Mouse (Mus musculus) cerebellum, adult 11 months (tissue): Measurements from ENCODE around the gene A930033H14Rik.

Source experiments
- DNase-seq: peaks from one replicate; pipeline ENCODE4 v3.0.0; 2022

A930033H14Rik gene

GRCm38 (mm10) chr10:69212542-69213440 is at the start of gene A930033H14Rik:
Gene A930033H14Rik, minus strand, starts transcription at chr10:69213098.
- peak; percentile 38 for DNase-seq

DNA sequence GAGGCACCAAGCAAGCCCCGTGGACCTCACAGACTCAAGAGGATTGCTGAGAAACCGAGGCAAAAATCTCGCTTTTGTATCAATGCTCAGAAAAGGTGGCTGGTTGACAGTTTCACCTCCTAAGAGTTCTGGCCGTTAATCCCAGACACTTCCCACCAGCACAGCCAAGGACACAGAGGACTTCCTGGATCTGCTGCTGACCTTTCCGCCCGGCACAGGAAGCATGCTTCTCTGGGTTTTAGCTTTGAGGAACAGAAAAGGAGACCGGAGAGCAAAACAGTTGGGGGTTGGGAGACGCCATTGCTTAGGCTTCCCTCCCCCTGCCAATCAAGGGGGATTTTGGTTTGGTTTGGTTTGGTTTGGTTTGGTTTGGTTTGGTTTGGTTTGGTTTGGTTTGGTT is 47.0 kb upstream of the A930033H14Rik start:
- DNase-seq, result no peak

GRCm38 (mm10) chr10:69259161-69259560 is 46.3 kb upstream of the A930033H14Rik start:
- DNase-seq, result no peak

DNA sequence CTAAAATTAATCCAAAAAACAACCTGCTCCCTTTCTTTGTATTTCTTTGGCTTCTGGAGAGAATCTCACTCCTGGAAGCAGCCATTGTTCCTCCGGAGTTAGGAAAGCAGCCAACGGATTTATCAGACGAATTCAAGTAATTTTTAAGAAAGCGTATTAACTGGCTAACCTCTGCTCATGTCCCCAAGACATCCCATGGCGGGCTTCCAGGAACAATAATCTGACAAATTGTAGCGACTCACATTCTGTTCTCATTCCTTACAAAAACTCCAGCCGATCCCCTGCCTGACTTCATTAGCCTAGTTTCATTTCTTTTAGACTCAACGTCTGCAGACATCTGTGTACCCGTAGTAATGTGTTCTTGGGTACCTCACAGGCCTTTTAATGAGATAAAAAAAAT is 45.7 kb upstream of the A930033H14Rik start:
- DNase-seq, result no peak

GRCm38 (mm10) chr10:69257592-69258133 is 44.8 kb upstream of the A930033H14Rik start:
- no peak for DNase-seq

DNA sequence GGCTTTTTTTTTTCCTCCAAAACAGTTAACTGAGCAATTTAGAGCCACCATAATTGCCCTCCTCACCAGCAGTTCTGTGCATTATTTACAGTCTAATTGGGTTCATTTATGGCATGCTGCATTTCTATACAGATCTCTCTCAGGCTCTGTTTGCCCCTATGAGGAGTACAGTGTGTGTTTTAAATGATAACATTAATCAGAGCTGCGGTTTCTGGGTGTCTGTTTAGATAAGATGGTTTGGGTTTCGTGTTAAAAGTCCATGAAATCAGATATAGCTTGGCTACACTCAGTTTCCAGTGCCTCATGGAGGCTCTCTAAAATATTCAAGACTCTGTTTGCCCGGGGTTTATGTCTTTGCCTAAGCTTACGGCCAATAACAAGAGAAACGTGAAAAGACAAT is 42.7 kb upstream of the A930033H14Rik start:
- no peak for DNase-seq

GRCm38 (mm10) chr10:69254390-69254847 is 41.5 kb upstream of the A930033H14Rik start:
- no peak for DNase-seq

GRCm38 (mm10) chr10:69253686-69254080 is 40.8 kb upstream of the A930033H14Rik start:
- no peak for DNase-seq

GRCm38 (mm10) chr10:69253075-69253685 is 40.3 kb upstream of the A930033H14Rik start:
- DNase-seq, result no peak

DNA sequence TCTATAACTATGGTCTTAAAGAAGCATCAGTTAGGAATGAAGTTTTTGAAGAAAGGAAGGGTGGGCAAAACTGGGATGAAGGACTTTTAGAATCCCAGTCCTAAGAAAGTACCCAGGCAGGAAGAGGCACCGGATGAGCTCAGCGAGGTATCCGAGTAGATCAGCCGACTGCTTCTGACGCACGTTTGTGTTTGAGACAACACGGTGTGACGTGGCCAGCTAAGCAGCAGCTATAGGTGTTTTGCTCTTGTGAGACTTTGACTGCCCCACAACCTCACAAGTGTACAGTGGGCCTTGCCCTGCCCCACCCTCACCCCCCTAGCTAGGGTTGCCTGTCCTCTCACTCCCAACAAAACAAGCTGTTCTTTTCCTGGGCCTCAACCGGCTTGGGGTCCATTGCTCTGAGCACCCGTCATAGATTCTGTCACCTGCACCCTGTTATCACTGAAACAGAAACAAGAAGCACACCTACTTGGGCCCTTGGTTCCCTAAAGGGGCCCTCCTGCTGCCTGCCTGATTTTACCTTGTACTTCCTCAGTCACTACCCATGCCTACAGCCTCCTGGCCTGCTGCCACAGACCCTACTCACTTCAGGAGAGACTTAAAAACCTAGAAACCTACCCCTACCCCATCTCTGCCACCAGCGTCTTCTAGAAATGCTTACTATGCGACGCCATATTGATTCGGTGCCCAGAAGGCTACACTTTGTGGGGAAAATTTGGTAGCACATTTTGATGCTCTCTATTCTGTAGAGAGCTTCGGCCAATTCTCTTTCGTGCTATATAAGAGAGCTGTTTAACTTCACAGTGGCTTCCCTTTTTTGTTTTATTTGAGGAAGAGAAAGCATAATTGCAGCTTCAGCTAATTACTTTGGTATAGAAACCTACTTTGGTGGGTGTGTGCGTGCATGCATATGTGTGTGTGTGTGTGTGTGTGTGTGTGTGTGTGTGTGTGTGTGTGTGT is 39.5 kb upstream of the A930033H14Rik start:
- no peak for DNase-seq

DNA sequence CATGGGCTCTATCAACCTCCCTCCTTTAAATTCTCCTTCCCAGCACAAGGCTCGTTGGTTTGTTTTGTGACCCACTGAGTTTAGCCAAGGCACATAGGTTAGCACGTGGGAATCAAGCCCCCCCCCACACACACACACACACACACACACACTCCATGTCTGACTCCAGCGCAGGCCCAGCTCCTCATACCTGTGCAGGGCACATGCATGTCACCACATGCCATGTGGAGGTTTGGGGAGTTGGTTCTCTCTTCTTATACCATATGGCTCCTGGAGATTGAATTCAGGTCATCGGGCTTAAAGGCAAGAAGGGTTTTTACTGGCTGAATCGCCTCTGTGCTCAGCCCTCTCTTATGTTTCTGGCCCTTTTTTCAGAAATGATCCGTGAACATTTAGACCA is 38.4 kb upstream of the A930033H14Rik start:
- no peak for DNase-seq

GRCm38 (mm10) chr10:69248261-69249160 is 35.6 kb upstream of the A930033H14Rik start:
- no peak for DNase-seq

DNA sequence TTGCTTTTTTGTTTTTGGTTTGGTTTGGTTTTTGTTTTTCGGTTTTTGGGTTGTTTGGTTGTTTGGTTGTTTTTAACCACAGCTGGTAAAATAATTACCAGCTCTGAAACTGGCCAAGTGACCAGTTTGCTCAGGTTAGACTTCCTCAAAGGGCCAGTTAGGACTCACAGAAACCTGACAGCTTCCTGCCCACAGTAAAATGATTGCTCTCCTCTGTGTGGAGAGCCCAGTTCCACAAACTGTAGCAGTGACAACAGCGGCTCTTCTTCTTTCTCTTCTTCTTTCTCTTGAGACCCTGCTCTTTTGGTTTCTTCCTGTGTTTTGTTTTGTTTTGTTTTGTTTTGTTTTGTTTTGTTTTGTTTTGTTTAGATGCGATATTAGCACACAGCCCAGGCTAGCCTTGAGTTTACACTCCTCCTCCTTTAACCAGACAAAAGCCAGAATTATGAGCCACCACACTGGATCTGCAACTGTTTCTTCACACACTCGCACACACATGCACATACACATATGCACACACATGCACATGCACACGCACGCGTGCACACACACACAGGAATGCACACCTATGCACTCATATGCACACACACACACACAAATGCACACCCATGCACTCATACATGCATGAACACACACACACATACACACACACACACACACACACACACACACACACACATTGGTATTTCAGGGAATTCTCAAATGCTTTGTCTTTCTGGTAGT is 34.6 kb upstream of the A930033H14Rik start:
- DNase-seq, result no peak

GRCm38 (mm10) chr10:69246762-69247161 is 33.9 kb upstream of the A930033H14Rik start:
- DNase-seq, result no peak

GRCm38 (mm10) chr10:69245906-69246668 is 33.2 kb upstream of the A930033H14Rik start:
- no peak for DNase-seq

GRCm38 (mm10) chr10:69245151-69245550 is 32.3 kb upstream of the A930033H14Rik start:
- DNase-seq, result no peak

- DNase-seq, result no peak
Measured at GRCm38 (mm10) chr10:69240530-69240929, 27.6 kb upstream of the A930033H14Rik start.

- peak; percentile 7 for DNase-seq
Measured at GRCm38 (mm10) chr10:69238311-69238710, 25.4 kb upstream of the A930033H14Rik start.

DNA sequence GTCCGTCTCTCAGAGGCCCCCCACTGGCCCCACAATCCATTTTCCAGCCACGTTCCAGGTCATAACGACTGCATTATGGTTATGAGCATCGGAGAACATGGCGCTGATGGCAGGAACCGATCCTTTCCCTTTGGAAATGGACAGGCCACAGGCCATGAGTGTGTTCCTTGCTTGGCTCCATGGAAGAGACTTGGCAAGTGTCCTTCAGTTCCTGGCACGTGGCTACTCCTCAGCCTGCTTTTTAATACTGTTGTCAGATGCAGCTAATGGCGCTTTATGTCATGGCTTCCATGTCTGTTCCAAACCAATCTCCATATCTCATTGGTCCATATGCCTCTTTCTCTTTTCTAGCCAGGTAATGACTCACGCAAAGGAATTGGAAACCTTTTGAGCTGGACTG is 24.9 kb upstream of the A930033H14Rik start:
- no peak for DNase-seq

DNA sequence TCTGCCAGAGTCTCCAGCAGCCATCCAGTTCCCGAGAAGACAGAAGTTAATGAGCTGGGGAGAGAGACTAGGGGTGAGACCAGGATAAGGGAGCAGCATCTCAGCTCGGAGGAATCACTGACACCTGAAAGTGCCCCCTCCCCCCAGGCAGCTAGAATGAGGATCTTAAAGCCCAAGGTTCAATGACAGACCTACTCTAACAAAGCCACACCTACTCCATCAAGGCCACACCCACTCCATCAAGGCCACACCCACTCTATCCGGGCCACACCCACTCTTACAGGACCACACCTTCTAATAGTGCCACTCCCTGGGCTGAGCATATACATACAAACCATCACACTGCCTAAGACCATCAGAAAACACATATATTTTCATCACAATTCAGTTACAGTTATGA is 24.3 kb upstream of the A930033H14Rik start:
- no peak for DNase-seq
